Mouse (Mus musculus): ENCODE measurements around the gene Unc93b1. TPM values are rescaled to one million over a fixed set of nuclear protein-coding genes. Genes with fewer than 3 reads are reported as not detected.
"Not testable (repeated sequence)": the region's sequence is repeated elsewhere in the genome, so short reads cannot be mapped to it uniquely, and the experiment has no call there.

The Unc93b1 gene
- polyA plus RNA-seq, 1 experiment = 55.7 TPM

- TF ChIP-seq CTCF (conservative IDR thresholded peaks at IDR 0.05; ENCODE audit: insufficient read depth, insufficient read length, low read depth, low read length) (no peak), POLR2A (IDR thresholded peaks at IDR 0.05; ENCODE audit: low read depth, low read length) (no peak)
- H3K36me3 ChIP-seq (ENCODE audit: control insufficient read depth, insufficient read depth, low read length) = no peaks in the 10 kb centered on the region
- no peak for DNase-seq
- no peaks in the 10 kb centered on the region for H3K27me3 ChIP-seq (replicated peaks; ENCODE audit: control insufficient read depth, insufficient read depth, low read length)
- no peak overlapping the region for H3K4me3 ChIP-seq (ENCODE audit: insufficient read depth, low read depth, low read length)
- 82% methylated on average over 3 of the region's 3 CpGs for WGBS
- no peaks in the 10 kb centered on the region for H3K4me1 ChIP-seq (ENCODE audit: control insufficient read depth, insufficient read depth, low read length)
- H3K27ac ChIP-seq (ENCODE audit: insufficient read depth, low read depth, low read length) = no peak overlapping the region
Measured at GRCm38 (mm10) chr19:3967258-3967657, 32.3 kb downstream of the Unc93b1 start.

- WGBS = 51% methylated on average over 9 of the region's 9 CpGs
- Histone ChIP-seq H3K27ac (ENCODE audit: insufficient read depth, low read depth, low read length) (no peak within 1 kb of the TSS), H3K4me1 (ENCODE audit: control insufficient read depth, insufficient read depth, low read length) (no peaks in the 10 kb centered on the region), H3K27me3 (replicated peaks; ENCODE audit: control insufficient read depth, insufficient read depth, low read length) (no peaks in the 10 kb centered on the region), H3K36me3 (ENCODE audit: control insufficient read depth, insufficient read depth, low read length) (no peaks in the 10 kb centered on the region), H3K4me3 (ENCODE audit: insufficient read depth, low read depth, low read length) (no peak within 1 kb of the TSS)
- TF ChIP-seq POLR2A (IDR thresholded peaks at IDR 0.05; ENCODE audit: low read depth, low read length) = no peak
- DNase-seq = no peak
Measured at GRCm38 (mm10) chr19:3972229-3972628, 37.2 kb downstream of the Unc93b1 start, which contains the start of gene Aldh3b2. Aldh3b2 (plus strand) TSS chr19:3972328.

GRCm38 (mm10) chr19:3974608-3975007, 39.6 kb downstream of the Unc93b1 start:
- DNase-seq; H3K27ac ChIP-seq (ENCODE audit: insufficient read depth, low read depth, low read length); H3K27me3 ChIP-seq (replicated peaks; ENCODE audit: control insufficient read depth, insufficient read depth, low read length); H3K36me3 ChIP-seq (ENCODE audit: control insufficient read depth, insufficient read depth, low read length); H3K4me3 ChIP-seq (ENCODE audit: insufficient read depth, low read depth, low read length); H3K4me1 ChIP-seq (ENCODE audit: control insufficient read depth, insufficient read depth, low read length): not testable (repeated sequence)
- WGBS = 86% methylated on average over 6 of the region's 6 CpGs

- Histone ChIP-seq H3K4me1 (ENCODE audit: control insufficient read depth, insufficient read depth, low read length) (no peaks in the 10 kb centered on the region; the same call in 1 of the 2 replicates), H3K27me3 (replicated peaks; ENCODE audit: control insufficient read depth, insufficient read depth, low read length) (no peaks in the 10 kb centered on the region), H3K4me3 (ENCODE audit: insufficient read depth, low read depth, low read length) (no peak overlapping the region), H3K36me3 (ENCODE audit: control insufficient read depth, insufficient read depth, low read length) (no peaks in the 10 kb centered on the region), H3K27ac (ENCODE audit: insufficient read depth, low read depth, low read length) (no peak overlapping the region)
- WGBS = 87% methylated on average over 2 of the region's 2 CpGs
- no peak for DNase-seq
- TF ChIP-seq POLR2A (IDR thresholded peaks at IDR 0.05; ENCODE audit: low read depth, low read length) (no peak), CTCF (conservative IDR thresholded peaks at IDR 0.05; ENCODE audit: insufficient read depth, insufficient read length, low read depth, low read length) (no peak)
Measured at GRCm38 (mm10) chr19:3975866-3976265, 40.9 kb downstream of the Unc93b1 start.

GRCm38 (mm10) chr19:3980309-3980708, 45.3 kb downstream of the Unc93b1 start:
- no peaks in the 10 kb centered on the region for H3K27me3 ChIP-seq (replicated peaks; ENCODE audit: control insufficient read depth, insufficient read depth, low read length)
- no peak overlapping the region for H3K27ac ChIP-seq (ENCODE audit: insufficient read depth, low read depth, low read length)
- no peak overlapping the region for H3K4me3 ChIP-seq (ENCODE audit: insufficient read depth, low read depth, low read length)
- peak; percentile 90 for DNase-seq
- no peaks in the 10 kb centered on the region for H3K36me3 ChIP-seq (ENCODE audit: control insufficient read depth, insufficient read depth, low read length)
- TF ChIP-seq CTCF (conservative IDR thresholded peaks at IDR 0.05; ENCODE audit: insufficient read depth, insufficient read length, low read depth, low read length) (peak; percentile 75), POLR2A (IDR thresholded peaks at IDR 0.05; ENCODE audit: low read depth, low read length) (no peak)
- peaks cover 11% of the 10 kb centered on the region for H3K4me1 ChIP-seq (ENCODE audit: control insufficient read depth, insufficient read depth, low read length)
- WGBS = 6% methylated on average over 4 of the region's 4 CpGs

- 81% methylated on average over 9 of the region's 9 CpGs for WGBS
- H3K4me1 ChIP-seq (ENCODE audit: control insufficient read depth, insufficient read depth, low read length) = peaks cover 16% of the 10 kb centered on the region
Measured at GRCm38 (mm10) chr19:3980917-3981316, 45.9 kb downstream of the Unc93b1 start.

GRCm38 (mm10) chr19:3983527-3984200, 48.7 kb downstream of the Unc93b1 start:
- TF ChIP-seq POLR2A (IDR thresholded peaks at IDR 0.05; ENCODE audit: low read depth, low read length) = no peak
- TF ChIP-seq CTCF (conservative IDR thresholded peaks at IDR 0.05; ENCODE audit: insufficient read depth, insufficient read length, low read depth, low read length) = no peak

More at GRCm38 (mm10) chr19:3980917-3981316, 45.9 kb downstream of the Unc93b1 start:
- H3K4me3 ChIP-seq (ENCODE audit: insufficient read depth, low read depth, low read length) = no peak overlapping the region
- no peaks in the 10 kb centered on the region for H3K36me3 ChIP-seq (ENCODE audit: control insufficient read depth, insufficient read depth, low read length)
- DNase-seq = no peak
- TF ChIP-seq CTCF (conservative IDR thresholded peaks at IDR 0.05; ENCODE audit: insufficient read depth, insufficient read length, low read depth, low read length) (no peak), POLR2A (IDR thresholded peaks at IDR 0.05; ENCODE audit: low read depth, low read length) (no peak)
- H3K27ac ChIP-seq (ENCODE audit: insufficient read depth, low read depth, low read length) = no peak overlapping the region
- no peaks in the 10 kb centered on the region for H3K27me3 ChIP-seq (replicated peaks; ENCODE audit: control insufficient read depth, insufficient read depth, low read length)

More at GRCm38 (mm10) chr19:3983527-3984200, 48.7 kb downstream of the Unc93b1 start:
- H3K36me3 ChIP-seq (ENCODE audit: control insufficient read depth, insufficient read depth, low read length) = no peaks in the 10 kb centered on the region; the same call in 1 of the 2 replicates
- 68% methylated on average over 9 of the region's 9 CpGs for WGBS
- H3K4me3 ChIP-seq (ENCODE audit: insufficient read depth, low read depth, low read length) = no peak overlapping the region
- no peaks in the 10 kb centered on the region for H3K27me3 ChIP-seq (replicated peaks; ENCODE audit: control insufficient read depth, insufficient read depth, low read length)
- peak overlapping the region; percentile 92; the same call in 1 of the 2 replicates for H3K27ac ChIP-seq (ENCODE audit: insufficient read depth, low read depth, low read length)
- peak; percentile 67 for DNase-seq
- H3K4me1 ChIP-seq (ENCODE audit: control insufficient read depth, insufficient read depth, low read length) = peaks cover 18% of the 10 kb centered on the region

All from kidney, adult 2 months (tissue).